Mouse (Mus musculus): ENCODE data around the gene Slc38a4.

Gene Slc38a4

DNA sequence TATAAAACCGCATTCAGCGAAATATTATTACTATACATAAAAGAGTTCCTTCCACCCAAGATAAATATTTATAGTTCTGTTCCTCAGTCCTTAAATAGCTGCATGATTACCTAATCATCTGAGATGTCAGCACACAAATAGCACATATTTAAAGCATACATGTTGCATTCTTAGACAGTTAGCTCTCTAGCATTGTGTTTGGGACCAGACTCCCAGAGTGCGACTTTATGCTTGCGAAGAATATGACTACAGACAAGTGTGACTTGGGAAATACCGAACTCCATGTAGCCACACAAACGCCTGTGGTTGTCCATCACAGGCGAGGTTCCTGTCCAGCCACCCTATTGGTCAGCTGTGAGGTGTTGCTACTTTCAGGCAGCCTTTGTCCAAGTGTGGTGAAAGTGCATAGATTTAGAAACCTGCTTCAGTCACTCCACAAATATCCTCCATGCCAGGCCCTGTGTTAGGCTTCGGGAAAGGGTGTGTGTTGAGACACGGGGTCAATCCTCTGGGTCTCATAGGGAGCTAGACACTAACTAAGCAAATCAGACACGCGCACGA is 40.6 kb downstream of the Slc38a4 start:
- DNase-seq (ENCODE audit: low spot score in 2 of 2): no peak

GRCm38 (mm10) chr15:97011599-97012372 is 44.0 kb downstream of the Slc38a4 start:
- no peak for DNase-seq (ENCODE audit: low spot score in 2 of 2)

- no peak for DNase-seq (ENCODE audit: low spot score in 2 of 2)
Measured at GRCm38 (mm10) chr15:97009271-97009670, 46.5 kb downstream of the Slc38a4 start.

DNA sequence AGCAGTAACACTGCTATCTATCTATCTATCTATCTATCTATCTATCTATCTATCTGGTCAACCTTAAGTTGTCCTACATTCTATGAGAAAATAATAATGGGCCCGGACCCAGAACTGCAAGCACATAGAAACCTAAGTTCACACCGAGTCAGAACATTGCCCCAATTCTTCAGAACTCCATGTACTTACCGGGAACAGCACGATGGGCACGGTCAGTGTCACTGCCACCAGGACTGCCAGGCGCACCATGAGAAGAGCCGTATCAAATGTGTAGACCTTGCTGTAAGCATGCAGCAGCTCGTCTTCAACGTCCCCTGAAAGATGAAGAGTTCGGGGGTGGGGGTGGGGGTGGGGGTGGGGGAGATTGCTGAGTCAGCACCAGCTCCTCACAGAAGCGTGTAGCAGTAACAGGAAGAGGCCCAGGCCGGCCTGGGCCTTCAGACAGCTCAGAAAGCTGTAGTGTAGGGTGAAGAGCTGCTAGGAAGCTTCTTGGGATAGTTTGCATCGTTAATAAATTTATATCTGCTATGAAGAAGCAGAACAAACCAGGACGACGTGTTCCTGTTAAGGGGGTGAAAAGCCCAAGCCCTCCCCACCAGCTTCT is 50.0 kb downstream of the Slc38a4 start:
- no peak for DNase-seq (ENCODE audit: low spot score in 2 of 2)

DNA sequence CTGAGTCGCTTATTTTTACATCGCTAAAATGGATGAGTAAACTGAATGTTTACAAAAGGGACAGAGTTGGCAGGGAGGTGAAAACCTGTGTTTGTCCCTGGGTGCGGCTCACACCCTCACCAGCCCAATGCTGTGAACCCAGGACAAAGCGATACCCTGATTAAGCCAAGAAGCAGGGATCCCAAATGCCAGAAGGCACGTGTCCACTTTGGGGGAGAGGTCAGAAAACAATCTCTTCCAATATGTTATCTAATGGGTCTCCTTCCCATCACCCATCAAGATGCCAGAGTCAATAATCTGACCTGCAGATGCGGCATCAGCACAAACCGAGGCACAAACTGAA is 51.3 kb downstream of the Slc38a4 start:
- DNase-seq (ENCODE audit: low spot score in 2 of 2): no peak

GRCm38 (mm10) chr15:97003851-97004524 is 51.8 kb downstream of the Slc38a4 start:
- DNase-seq (ENCODE audit: low spot score in 2 of 2): peak; percentile 58 to 72

DNA sequence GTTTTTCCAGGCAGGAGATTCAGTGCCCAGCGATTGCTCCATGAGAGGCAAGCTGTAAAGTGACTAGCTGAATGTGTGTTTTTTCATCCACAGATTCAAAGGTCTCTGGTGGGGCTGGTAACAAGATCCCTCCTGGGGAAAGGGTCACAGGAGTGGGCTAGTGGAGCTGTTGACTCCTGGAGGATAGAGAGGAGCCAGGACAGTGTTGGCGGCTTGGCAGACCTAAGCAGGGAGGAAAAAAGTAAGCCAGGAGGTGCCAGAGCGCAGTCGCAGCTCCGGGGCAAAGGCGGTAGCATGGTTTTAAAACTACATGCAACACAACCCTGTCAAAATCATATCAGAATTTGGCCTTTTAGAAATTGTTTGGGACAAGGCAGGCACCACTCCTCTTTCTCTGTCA is 52.6 kb downstream of the Slc38a4 start:
- peak in 1 of 2 experiments; percentile 7 for DNase-seq (ENCODE audit: low spot score in 2 of 2)

DNA sequence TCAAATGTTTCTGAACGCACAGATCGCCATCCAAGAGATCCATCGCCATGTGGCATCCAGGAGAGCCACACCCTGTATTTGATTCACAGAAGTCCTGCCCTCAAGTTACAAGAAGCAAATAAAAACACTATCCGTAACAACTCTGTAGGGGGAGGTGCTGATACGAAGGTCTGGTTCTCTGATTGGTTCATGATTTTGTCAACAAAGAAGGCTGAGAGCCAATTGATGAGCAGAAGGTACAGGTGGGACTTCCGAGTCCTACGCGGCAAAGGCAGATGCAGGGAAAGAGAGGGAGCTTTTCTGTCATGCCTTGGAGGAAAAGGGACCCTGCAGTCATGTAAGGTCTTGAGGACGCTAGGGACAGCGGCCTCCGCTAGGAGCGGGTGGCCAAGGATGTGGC is 53.0 kb downstream of the Slc38a4 start:
- no peak for DNase-seq (ENCODE audit: low spot score in 2 of 2)

DNA sequence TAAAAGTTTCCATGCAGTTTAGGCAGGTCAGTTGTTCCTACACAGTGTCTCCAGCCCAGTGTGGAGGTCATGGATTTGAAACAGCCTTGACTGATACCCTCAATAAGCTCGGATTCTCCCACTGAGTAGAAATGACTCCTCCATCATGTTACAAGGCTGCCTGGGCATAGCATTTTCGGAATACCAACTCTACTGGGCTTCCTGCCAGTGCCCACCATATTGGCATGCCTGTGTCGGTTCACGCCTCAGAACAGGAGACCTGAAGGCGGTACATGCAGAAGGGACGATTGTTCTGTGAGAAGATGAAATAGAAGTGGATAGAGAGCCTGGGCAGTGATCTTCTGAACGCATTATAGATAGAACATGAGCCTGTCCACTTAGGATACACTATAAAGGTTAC is 53.9 kb downstream of the Slc38a4 start:
- DNase-seq (ENCODE audit: low spot score in 2 of 2): no peak

DNA sequence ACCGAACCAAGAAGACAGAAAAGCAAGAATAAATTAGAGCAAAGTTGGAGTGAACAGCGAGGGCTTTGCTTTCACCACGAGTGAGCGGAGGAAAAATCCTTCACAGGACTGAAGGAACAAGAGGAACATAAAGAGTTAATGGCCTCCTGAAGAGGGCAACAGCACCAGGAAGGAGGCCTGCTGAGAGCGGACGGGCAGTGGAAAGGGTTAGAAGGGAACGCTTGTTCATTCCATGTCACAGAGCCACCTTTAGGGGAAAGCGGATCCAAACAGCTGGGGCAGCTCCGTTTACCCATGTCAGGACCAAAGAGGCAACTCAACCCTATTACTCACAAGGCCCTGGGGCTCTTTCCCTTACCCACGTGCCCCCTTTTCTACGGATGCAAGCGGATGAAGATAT is 54.3 kb downstream of the Slc38a4 start:
- no peak for DNase-seq (ENCODE audit: low spot score in 2 of 2)

DNA sequence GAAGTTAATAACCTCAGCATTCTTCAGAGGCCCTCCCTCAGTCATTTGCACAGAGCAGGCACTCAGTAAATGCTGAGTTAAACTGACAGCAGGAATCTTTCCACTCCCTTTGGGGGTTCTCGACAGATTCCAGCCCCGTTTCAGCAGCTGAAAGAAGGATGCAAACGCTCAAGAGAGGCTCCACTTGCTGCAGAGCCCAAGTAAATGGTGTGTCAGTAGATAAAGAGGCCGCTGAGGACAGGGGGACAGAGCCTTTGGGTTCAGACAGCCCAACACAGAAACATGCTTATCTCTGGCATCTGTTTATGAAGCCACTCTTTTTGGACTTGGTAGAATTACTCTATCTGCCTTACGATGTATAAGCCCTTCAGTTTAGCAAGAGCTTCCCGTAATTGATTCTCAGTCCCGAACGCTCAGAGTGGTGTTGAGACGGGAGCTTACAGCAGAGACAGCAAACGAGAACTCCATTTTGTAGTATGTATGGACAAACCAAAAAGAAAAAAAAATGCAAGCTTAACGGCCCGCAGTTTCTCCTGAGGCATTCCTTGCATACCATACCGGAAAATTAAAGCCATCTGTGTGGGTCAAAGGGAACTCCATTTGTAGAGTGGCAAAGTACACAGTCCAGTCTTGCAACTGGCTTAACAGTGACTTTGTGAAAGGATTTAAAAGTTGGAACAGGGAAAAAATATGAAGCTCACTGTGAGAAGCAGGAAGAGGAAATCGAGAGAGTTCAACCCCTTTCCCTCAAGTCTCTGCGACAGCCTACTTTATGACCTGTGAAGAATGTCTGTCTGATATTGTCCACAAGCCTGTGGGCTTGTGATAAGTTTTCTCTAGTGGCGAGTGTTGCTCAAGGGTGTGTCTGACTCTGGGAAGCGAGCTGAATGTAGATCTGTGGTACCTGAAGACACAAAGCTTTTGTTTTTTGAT is 55.2 kb downstream of the Slc38a4 start:
- peak in 1 of 2 experiments; percentile 15 for DNase-seq (ENCODE audit: low spot score in 2 of 2)

DNA sequence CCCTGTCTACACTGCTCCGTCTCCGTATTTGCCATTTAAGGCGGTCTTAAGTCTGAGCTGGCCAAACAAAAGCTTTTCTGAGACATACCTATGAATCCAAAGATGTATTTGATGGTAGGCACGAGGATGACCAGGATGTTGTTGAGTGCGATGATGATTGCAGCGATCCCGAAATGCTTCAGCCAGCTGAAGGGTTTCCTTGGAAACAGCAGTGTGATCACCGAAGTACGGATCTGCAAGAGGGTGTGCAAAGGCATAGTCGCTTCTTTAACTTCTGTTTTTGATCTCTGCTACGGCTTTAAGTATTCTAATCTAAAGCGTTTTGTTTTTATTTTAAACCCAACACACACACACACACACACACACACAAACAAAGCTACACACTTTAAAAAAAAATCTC is 56.4 kb downstream of the Slc38a4 start:
- DNase-seq (ENCODE audit: low spot score in 2 of 2): no peak

DNA sequence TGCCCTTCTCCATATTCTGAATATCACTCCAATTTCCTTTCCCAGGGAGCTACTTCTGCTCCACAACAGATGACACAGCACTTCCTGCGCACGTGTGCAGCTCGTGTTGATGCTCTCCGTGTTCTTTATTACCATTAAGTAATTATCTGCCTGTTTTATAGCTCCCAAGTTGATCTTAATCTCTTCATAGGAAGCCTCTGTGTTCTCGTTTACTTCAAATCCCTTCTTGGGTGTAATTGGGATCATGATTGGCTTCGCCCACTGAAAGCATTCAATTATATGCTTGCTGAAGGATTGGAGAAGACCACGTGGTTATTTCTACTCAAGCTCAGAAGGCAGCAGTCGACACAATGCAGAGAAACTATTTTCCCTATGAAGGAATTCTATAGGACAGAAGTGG is 70.1 kb downstream of the Slc38a4 start:
- no peak for DNase-seq (ENCODE audit: low spot score in 2 of 2)

GRCm38 (mm10) chr15:96983581-96984330 is 72.0 kb downstream of the Slc38a4 start:
- no peak for DNase-seq (ENCODE audit: low spot score in 2 of 2)

DNA sequence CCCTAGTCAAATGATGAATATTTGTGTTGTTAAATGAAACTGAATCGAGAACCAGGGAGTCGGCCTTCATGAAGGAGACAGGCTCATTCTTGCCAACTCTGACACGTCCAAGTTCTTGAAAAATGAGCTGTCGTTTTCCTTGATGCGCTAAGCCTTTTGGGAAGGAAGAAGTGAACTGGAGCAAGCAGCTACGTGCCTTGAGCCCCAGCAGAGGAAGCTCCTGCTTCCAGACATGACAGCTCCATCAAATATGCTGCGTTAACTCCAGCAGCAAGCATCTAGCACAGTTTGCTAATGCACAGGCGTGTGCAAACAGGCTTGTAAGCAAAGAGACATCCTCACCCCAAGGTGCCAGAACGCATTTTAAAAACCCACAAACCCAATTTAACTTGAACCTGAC is 80.6 kb downstream of the Slc38a4 start:
- DNase-seq (ENCODE audit: low spot score in 2 of 2): no peak

DNA sequence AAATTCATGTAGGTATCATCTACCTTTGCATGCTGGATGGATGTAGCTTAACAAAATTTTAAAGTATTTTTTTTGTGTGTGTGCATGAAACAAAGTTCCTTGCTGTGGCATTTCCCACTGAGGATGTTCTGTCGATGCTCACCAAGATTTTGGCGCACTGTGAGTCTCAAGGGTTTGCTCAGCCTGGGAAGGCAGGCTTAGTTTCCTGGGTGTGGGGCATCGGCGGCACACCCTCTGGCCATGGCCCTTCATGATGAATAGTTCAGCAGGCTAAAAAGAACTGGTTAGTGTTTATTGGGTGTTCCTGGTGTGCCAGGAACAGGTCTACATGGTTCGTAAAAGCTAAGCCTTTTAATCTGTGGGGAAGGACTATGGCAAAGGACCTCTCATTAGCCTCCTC is 81.6 kb downstream of the Slc38a4 start:
- no peak for DNase-seq (ENCODE audit: low spot score in 2 of 2)

DNA sequence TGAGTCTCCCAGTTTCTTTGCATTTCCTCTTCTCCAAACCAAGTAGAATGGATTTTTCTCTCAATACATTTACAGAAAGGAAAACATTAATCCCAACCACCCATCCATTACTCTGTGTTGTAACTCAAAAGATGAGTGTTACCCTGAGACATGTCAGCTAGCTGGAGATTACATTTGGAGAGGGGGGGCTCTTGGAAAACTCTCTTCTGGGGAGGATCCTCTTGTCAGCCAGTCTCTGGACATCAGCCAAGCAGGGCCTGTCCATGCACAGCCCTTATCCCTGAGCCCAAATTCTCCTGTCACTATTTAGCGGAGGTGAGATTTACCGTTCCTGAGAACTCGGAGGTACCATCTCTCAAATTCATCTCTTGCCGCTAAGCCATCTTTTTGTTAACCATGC is 82.4 kb downstream of the Slc38a4 start:
- no peak for DNase-seq (ENCODE audit: low spot score in 2 of 2)

GRCm38 (mm10) chr15:96972706-96973274 is 83.0 kb downstream of the Slc38a4 start:
- DNase-seq (ENCODE audit: low spot score in 2 of 2): no peak

- DNase-seq (ENCODE audit: low spot score in 2 of 2): no peak
Measured at GRCm38 (mm10) chr15:96971906-96972305, 83.8 kb downstream of the Slc38a4 start.

GRCm38 (mm10) chr15:96969792-96970191 is 86.0 kb downstream of the Slc38a4 start:
- DNase-seq (ENCODE audit: low spot score in 2 of 2): no peak

DNA sequence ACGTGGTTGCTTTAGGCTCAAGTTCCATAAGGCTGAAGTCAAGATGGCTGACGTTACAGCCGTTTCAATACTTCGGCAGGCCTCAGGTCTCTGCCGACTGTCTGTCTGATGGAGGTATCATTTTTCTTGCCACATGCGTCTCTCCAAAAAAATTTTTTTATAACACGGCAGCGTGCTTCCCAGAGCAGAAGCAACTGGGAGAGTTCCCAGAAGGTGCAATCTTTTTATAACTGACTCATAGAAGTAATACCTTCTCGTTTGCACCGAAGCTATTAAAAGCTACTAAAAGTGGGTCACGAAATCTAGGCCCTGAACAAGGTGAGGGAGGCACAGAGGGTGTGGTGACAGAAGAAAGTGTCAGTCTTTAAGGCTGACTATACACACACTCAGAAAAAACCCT is 87.0 kb downstream of the Slc38a4 start:
- DNase-seq (ENCODE audit: low spot score in 2 of 2): no peak

Measured in heart, adult 9 months (tissue).